Mouse (Mus musculus) neural tube, embryonic 13.5 days (tissue): ENCODE measurements around the gene Prdm15. TPM values are rescaled to one million over a fixed set of nuclear protein-coding genes. Genes with fewer than 3 reads are reported as not detected.

Experiments
- ATAC-seq: fragments of 200-750 bp; cut with Nextera tagmentation; 2 replicates; pipeline ENCODE4 v1.8.0; 2017; ENCODE audit warnings: low read depth, mild to moderate bottlenecking, moderate TSS enrichment, moderate library complexity
- H3K27ac ChIP-seq: fragments of 300-500 bp; sonication (generic); replicated peaks from 2 replicates; pipeline ENCODE4 v1.5.1; 2015; ENCODE audit warnings: moderate library complexity, mild to moderate bottlenecking, inconsistent platforms
- H3K27me3 ChIP-seq: fragments of 300-500 bp; sonication (generic); 2 replicates; pipeline ENCODE4 v1.6.1; 2015; ENCODE audit warnings: mild to moderate bottlenecking, inconsistent platforms
- H3K36me3 ChIP-seq: fragments of 300-500 bp; sonication (generic); 2 replicates; pipeline ENCODE4 v1.6.1; 2015; ENCODE audit warnings: mild to moderate bottlenecking, inconsistent platforms
- H3K4me1 ChIP-seq: fragments of 300-500 bp; sonication (generic); replicated peaks from 2 replicates; pipeline ENCODE4 v1.6.1; 2015; ENCODE audit warnings: inconsistent platforms
- H3K4me2 ChIP-seq: fragments of 300-500 bp; sonication (generic); 2 replicates; pipeline ENCODE4 v1.6.1; 2015; ENCODE audit warnings: inconsistent platforms, mild to moderate bottlenecking, moderate library complexity
- H3K4me3 ChIP-seq: fragments of 300-500 bp; sonication (generic); 2 replicates; pipeline ENCODE4 v1.5.1; 2015; ENCODE audit warnings: mild to moderate bottlenecking, inconsistent platforms
- H3K9ac ChIP-seq: fragments of 300-500 bp; sonication (generic); 2 replicates; pipeline ENCODE4 v1.6.1; 2015; ENCODE audit warnings: moderate library complexity, mild to moderate bottlenecking, inconsistent platforms
- H3K9me3 ChIP-seq: fragments of 300-500 bp; sonication (generic); 2 replicates; pipeline ENCODE4 v1.6.1; 2016; ENCODE audit warnings: inconsistent platforms
- WGBS: fragments of 180-500 bp; shearing (Covaris S2); methylation state at CpG from one replicate; pipeline ENCODE4 v1.1.7; 2015; 5-methylcytosine and 5-hydroxymethylcytosine counted together
- polyA plus RNA-seq: library from polyadenylated mRNA; unstranded; fragments of >200 nt; fragmentation: Nextera tagmentation; extraction: Ambion mirVana; gene quantifications from 2 replicates; pipeline ENCODE4 v1.2.1, GENCODE M21; 2015

Gene Prdm15
- polyA plus RNA-seq, result 11.1 and 11.3 TPM in 2 replicates

DNA sequence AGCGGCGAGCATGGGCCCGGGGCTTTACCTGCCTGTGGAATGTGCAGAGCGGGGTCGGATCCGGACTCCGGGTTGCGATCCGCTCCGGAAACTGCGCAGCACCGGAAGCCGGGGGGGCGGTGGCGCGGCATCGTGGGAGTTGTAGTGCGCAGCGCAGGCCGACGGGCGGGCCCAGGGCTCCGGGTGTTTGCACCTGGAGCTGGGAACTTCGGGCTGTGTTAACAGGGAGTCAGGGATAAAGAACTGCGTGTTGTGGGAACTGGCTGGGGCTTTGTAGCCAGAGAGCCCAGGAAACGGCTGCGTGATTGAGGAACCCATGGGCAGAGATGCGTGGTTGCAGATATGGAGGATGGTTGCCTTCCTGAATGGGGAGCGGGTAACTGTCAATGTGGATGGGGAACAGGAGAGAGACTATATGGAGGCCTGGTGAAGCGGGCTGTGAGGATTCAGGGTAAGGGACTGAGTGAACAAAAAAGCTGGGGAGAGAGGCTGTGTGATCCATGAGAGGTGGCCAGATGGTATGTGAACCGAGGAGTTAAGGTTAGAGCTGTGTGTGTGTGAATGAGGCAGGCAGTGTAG lies at the start of gene Prdm15:
Gene Prdm15 (minus strand): TSS at position 110 of the 579 bp plus-strand sequence.
- Histone ChIP-seq H3K4me2 (peak within 1 kb of the TSS; percentile 76), H3K9ac (peak within 1 kb of the TSS; percentile 98), H3K36me3 (no peaks in the 10 kb centered on the region), H3K9me3 (no peaks in the 10 kb centered on the region), H3K4me1 (peaks cover 31% of the 10 kb centered on the region), H3K27me3 (no peaks in the 10 kb centered on the region), H3K27ac (peak within 1 kb of the TSS; percentile 99), H3K4me3 (peak within 1 kb of the TSS; percentile 92)
- peak; percentile 93 for ATAC-seq
- WGBS, result under 1% methylated on average over 31 of the region's 31 CpGs

DNA sequence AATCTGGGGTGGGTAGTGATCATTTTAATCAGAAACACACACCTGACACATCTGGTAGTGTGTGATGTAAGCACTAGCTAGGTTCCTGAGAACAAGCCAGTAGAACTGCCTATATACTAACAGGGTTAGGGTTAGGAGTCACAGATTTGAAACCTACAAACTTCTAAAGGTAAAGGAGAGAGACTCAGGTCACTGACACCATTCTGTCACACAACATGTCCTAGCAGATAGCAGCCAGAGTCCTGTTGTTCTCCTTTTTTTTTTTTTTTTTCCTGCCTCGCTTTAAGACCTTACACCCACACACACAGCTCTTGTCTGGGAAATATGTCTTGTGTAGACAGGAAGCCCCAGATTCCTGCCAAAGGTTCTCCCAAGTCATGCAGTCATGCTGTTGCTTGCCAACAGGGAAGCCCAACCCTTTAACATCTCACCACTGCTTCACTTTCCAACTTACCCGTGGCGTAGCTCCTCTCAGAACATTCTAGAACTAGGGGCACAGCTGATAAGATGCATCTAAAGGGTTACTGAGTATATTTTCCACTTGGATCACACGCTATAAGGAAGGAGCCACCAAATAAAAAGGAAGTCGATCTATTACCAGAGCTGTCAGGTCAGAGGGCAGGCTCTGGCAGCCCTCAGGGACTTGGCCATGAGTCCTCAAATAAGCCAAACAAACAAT lies 45.8 kb upstream of the Prdm15 start:
- WGBS, result 84% methylated on average over 5 of the region's 5 CpGs
- Histone ChIP-seq H3K36me3 (no peaks in the 10 kb centered on the region), H3K9me3 (no peaks in the 10 kb centered on the region), H3K27me3 (no peaks in the 10 kb centered on the region), H3K27ac (no peak overlapping the region), H3K4me3 (no peak overlapping the region), H3K4me2 (no peak overlapping the region), H3K4me1 (0 out of 2 replicates have a peak, but pooled peaks cover 7% of the 10 kb centered on the region), H3K9ac (no peak overlapping the region)
- no peak for ATAC-seq

GRCm38 (mm10) chr16:97887762-97888161 lies 36.1 kb upstream of the Prdm15 start:
- Histone ChIP-seq H3K9me3 (no peaks in the 10 kb centered on the region), H3K9ac (no peak overlapping the region), H3K27ac (no peak overlapping the region), H3K27me3 (no peaks in the 10 kb centered on the region), H3K4me2 (no peak overlapping the region), H3K4me3 (no peak overlapping the region), H3K36me3 (peaks cover 12% of the 10 kb centered on the region; the same call in 1 of the 2 replicates), H3K4me1 (no peaks in the 10 kb centered on the region)
- no peak for ATAC-seq

- Histone ChIP-seq H3K9me3 (no peaks in the 10 kb centered on the region), H3K4me3 (no peak overlapping the region), H3K36me3 (peaks cover 17% of the 10 kb centered on the region; the same call in 1 of the 2 replicates), H3K4me2 (no peak overlapping the region), H3K27ac (no peak overlapping the region), H3K4me1 (no peaks in the 10 kb centered on the region), H3K9ac (no peak overlapping the region), H3K27me3 (no peaks in the 10 kb centered on the region)
- ATAC-seq, result no peak
- 97% methylated on average over 1 of the region's 1 CpGs for WGBS
Measured at GRCm38 (mm10) chr16:97883696-97884095, 32.0 kb upstream of the Prdm15 start.

DNA sequence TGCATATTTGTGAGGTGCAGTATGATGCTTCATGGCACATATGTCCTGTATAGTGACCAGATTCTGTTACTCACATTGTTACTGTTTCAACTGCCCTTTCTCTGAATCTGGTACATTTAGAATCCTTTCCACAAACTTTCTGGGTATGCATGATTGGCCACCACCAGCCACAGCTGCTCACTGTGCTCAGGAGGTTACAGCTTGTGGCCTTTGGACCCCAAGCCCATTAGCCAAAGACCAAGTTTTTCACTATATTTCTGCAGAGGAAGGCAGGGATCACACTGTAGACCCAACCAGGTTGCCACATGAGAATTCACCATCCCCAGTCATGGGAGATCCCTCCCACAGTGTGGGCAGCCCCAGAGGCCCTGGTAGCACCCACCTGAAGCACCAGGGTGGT lies 31.2 kb upstream of the Prdm15 start:
- H3K9me3 ChIP-seq, result no peaks in the 10 kb centered on the region
- H3K27ac ChIP-seq, result no peak overlapping the region
- no peak overlapping the region for H3K4me2 ChIP-seq
- no peaks in the 10 kb centered on the region for H3K27me3 ChIP-seq
- no peaks in the 10 kb centered on the region for H3K4me1 ChIP-seq
- no peak overlapping the region for H3K9ac ChIP-seq
- peaks cover 17% of the 10 kb centered on the region; the same call in 1 of the 2 replicates for H3K36me3 ChIP-seq
- H3K4me3 ChIP-seq, result no peak overlapping the region
- no peak for ATAC-seq

DNA sequence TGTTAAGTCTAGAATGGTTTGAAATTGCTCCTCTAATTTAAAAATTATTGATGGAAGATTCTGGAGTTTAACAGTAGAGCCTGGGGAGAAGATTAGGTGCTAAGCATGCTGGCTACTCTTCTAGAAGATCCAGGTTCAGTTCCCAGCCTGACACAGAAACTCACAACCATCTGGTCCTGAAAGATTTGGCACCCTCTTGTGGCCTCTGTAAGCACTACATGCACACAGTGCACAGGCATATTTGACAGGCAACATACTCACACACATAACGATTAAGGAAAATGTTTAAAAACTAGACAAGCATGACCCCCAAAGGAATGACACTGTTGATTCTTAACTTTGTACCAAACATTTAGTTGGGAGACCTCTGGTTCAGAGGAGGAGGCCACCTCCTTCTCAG lies 27.5 kb upstream of the Prdm15 start:
- H3K4me2 ChIP-seq, result no peak overlapping the region
- WGBS, result 95% methylated on average over 1 of the region's 1 CpGs

DNA sequence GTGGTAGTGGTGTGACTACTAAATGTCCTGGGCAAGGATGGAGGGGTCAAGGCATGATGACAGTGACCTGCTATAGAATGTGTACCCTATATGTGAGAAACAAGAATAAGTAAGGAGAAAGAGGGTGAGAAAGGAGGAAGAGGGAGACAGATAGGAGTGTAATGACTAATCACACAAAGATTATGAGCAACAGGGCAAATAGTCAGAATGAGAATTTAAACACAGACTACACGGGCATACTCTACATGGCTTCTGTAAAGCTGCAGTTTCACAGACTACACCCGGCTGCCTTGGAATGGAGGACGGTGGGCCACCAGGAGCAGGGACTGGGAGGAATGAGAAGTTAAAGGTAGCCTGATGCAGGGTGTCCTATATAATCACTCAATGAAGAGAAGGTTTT lies 25.9 kb upstream of the Prdm15 start:
- Histone ChIP-seq H3K9me3 (no peaks in the 10 kb centered on the region), H3K4me3 (no peak overlapping the region), H3K27me3 (no peaks in the 10 kb centered on the region), H3K4me2 (no peak overlapping the region), H3K4me1 (no peaks in the 10 kb centered on the region), H3K27ac (no peak overlapping the region), H3K9ac (no peak overlapping the region), H3K36me3 (peaks cover 20% of the 10 kb centered on the region; the same call in 1 of the 2 replicates)
- no peak for ATAC-seq
- 92% methylated on average over 3 of the region's 3 CpGs for WGBS

More for the DNA sequence above, 27.5 kb upstream of the Prdm15 start:
- Histone ChIP-seq H3K4me1 (no peaks in the 10 kb centered on the region), H3K4me3 (no peak overlapping the region), H3K9ac (no peak overlapping the region), H3K27me3 (no peaks in the 10 kb centered on the region), H3K27ac (no peak overlapping the region), H3K36me3 (peaks cover 15% of the 10 kb centered on the region; the same call in 1 of the 2 replicates), H3K9me3 (no peaks in the 10 kb centered on the region)
- ATAC-seq, result no peak

- Histone ChIP-seq H3K4me3 (no peak overlapping the region), H3K9me3 (no peaks in the 10 kb centered on the region), H3K4me2 (no peak overlapping the region), H3K36me3 (0 out of 2 replicates have a peak, but pooled peaks cover 17% of the 10 kb centered on the region), H3K9ac (no peak overlapping the region), H3K27me3 (no peaks in the 10 kb centered on the region), H3K27ac (no peak overlapping the region), H3K4me1 (no peaks in the 10 kb centered on the region)
- WGBS, result 93% methylated on average over 4 of the region's 4 CpGs
- no peak for ATAC-seq
Measured at GRCm38 (mm10) chr16:97875101-97875500, 23.5 kb upstream of the Prdm15 start.

GRCm38 (mm10) chr16:97874376-97874775 lies 22.7 kb upstream of the Prdm15 start:
- Histone ChIP-seq H3K36me3 (0 out of 2 replicates have a peak, but pooled peaks cover 21% of the 10 kb centered on the region), H3K4me2 (no peak overlapping the region), H3K27ac (no peak overlapping the region), H3K27me3 (no peaks in the 10 kb centered on the region), H3K4me1 (no peaks in the 10 kb centered on the region), H3K9me3 (no peaks in the 10 kb centered on the region), H3K9ac (no peak overlapping the region), H3K4me3 (no peak overlapping the region)
- 63% methylated on average over 1 of the region's 1 CpGs for WGBS
- ATAC-seq, result no peak

DNA sequence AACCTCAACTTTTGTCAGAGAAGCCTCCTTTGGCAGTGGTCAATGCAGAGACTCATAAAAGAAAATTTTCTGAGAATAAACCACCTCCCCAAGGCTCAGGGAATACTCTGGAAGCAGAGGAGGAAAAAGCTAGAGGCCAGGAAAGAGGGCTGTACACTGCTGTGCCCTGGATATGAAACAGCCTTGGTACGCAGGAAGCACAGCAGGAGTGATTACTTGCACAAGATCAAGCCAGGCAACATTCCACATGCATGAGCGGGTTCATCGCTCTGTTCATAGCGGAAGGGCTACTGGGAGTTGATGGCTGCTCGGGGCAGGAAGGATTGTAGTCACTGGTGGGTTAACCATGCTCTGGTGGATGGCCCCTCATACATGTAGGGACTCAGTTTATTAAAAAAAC lies 21.0 kb upstream of the Prdm15 start:
- no peak overlapping the region for H3K9ac ChIP-seq
- H3K4me1 ChIP-seq, result no peaks in the 10 kb centered on the region
- peaks cover 29% of the 10 kb centered on the region for H3K36me3 ChIP-seq
- H3K9me3 ChIP-seq, result no peaks in the 10 kb centered on the region
- no peak overlapping the region for H3K4me2 ChIP-seq
- ATAC-seq, result no peak
- H3K27ac ChIP-seq, result no peak overlapping the region
- H3K27me3 ChIP-seq, result no peaks in the 10 kb centered on the region
- WGBS, result 65% methylated on average over 5 of the region's 5 CpGs
- H3K4me3 ChIP-seq, result no peak overlapping the region

DNA sequence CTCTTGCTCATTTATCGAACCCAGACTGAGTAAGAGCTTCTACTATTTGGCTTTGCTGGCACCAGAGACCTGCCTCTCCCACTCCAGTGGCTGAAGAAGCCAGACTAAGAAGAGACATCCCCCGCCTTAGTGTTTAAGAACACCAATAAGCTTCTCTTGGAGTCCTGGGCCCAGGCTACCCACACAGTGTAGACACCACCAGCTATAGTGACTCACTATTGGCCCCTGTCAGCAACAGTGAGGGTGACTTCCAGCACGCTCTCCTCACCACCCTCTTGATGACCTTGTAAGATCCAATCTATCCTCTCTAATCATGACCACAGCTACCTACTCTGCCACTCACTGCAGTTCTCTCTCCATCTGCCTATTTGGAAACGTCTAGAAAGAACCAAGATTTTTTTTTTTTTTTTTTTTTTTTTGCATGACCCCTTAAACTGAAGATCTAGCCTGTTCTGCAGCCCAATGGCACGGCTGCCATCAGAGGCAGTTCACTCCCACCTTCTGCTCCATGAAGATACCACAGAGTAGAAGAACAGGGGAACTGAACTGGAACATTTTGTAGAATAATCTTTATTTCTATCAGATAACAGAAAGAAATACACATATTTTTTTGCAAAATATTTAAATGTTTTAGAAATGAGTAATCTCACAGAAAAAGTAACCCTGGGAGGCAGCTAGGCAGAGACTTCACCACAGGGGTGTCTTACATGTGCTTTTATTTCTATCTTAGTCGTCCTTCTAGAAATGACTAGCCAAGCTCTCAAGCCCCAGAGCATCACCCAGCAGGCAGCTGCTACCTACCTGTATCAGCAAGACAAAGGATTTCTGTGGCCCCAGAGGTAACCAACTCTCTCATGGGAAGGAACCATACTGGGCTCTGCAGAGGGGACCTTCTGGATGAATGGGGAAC lies 17.8 kb upstream of the Prdm15 start:
- no peak overlapping the region for H3K27ac ChIP-seq
- no peak for ATAC-seq
- H3K36me3 ChIP-seq, result peaks cover 33% of the 10 kb centered on the region
- no peak overlapping the region for H3K4me3 ChIP-seq
- no peak overlapping the region for H3K9ac ChIP-seq
- no peaks in the 10 kb centered on the region for H3K4me1 ChIP-seq
- H3K4me2 ChIP-seq, result no peak overlapping the region
- 70% methylated on average over 6 of the region's 6 CpGs for WGBS
- H3K9me3 ChIP-seq, result no peaks in the 10 kb centered on the region
- H3K27me3 ChIP-seq, result no peaks in the 10 kb centered on the region

GRCm38 (mm10) chr16:97863932-97864467 lies 12.3 kb upstream of the Prdm15 start:
- Histone ChIP-seq H3K4me3 (no peak overlapping the region), H3K4me2 (no peak overlapping the region), H3K4me1 (no peaks in the 10 kb centered on the region), H3K27ac (no peak overlapping the region), H3K9ac (no peak overlapping the region), H3K27me3 (no peaks in the 10 kb centered on the region), H3K9me3 (no peaks in the 10 kb centered on the region), H3K36me3 (peaks cover 23% of the 10 kb centered on the region)
- ATAC-seq, result no peak
- WGBS, result 86% methylated on average over 3 of the region's 3 CpGs
